Mouse (Mus musculus): ENCODE results near the gene Cluh. TPM values are rescaled to one million over a fixed set of nuclear protein-coding genes. Genes with fewer than 3 reads are reported as not detected.
A peak's percentile ranks its signal among the peaks of the same experiment; 100 is the strongest.

Cluh gene
- polyA plus RNA-seq, 1 experiment from 2014 or later, result 28.2 TPM

DNA sequence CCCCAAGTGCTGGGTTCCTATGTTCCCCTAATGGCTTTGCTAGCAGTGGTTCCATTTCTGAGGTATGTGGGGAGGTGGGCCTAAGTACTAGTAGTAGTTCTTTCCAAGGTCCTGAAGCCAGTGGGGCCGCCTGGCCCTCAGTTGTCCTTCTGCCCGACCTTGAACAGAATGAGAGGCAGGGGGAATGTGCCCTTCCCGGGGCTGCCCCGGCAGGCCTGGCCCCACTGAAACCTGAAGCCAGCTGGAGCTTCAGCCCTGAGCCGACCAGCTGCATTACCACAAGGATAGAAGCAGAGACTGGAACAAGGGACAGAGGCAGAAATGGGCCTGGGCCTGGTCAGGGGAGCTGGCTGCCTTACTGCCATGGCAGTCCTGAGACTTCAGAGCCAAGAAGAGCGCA, 4.1 kb downstream of the Cluh start:
- H3K27me3 ChIP-seq (ENCODE audit: control insufficient read depth, insufficient read depth, low read length), result no peaks in the 10 kb centered on the region
- no peak for ATAC-seq (ENCODE audit: low FRiP score, low TSS enrichment)
- H3K4me1 ChIP-seq (ENCODE audit: control insufficient read depth, insufficient read depth, low read length), result peaks cover 39% of the 10 kb centered on the region
- no peak overlapping the region for H3K4me3 ChIP-seq (ENCODE audit: low read length)
- H3K36me3 ChIP-seq (ENCODE audit: control insufficient read depth, insufficient read depth, low read length), result peaks cover 18% of the 10 kb centered on the region
- H3K9me3 ChIP-seq (ENCODE audit: control insufficient read depth, low read length), result peaks cover 5% of the 10 kb centered on the region; the same call in 1 of the 2 replicates
- H3K27ac ChIP-seq (ENCODE audit: low read depth, low read length), result peak overlapping the region; percentile 6; the same call in 1 of the 2 replicates
- 0 out of 2 replicates have a peak overlapping the region, but pooled peaks have one; percentile 29 for H3K9ac ChIP-seq (ENCODE audit: low read depth, low read length)
- 18% methylated on average over 6 of the region's 6 CpGs for WGBS
- no peak overlapping the region for H3K4me2 ChIP-seq (replicated peaks; ENCODE audit: low read depth, low read length)

DNA sequence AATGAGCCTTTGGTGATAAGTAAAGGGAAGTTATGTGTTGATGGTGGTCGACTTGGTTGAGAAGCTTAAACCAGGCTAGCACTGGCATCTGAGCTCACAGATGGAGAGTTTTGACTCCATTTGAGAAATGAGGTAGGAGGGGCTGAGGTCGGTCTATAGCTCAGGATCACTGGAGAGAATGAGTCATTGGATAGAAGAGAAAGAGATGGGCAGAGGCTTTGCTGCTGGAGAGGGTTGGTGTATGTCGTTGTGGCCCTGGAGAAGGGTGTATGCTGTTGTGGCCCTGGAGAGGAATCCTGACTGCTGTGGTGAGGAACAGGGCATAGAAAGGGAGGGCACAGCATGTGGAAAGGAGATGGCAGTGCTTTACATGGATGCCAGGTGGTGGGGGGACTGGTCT, 6.6 kb downstream of the Cluh start:
- ATAC-seq (ENCODE audit: low FRiP score, low TSS enrichment), result no peak

DNA sequence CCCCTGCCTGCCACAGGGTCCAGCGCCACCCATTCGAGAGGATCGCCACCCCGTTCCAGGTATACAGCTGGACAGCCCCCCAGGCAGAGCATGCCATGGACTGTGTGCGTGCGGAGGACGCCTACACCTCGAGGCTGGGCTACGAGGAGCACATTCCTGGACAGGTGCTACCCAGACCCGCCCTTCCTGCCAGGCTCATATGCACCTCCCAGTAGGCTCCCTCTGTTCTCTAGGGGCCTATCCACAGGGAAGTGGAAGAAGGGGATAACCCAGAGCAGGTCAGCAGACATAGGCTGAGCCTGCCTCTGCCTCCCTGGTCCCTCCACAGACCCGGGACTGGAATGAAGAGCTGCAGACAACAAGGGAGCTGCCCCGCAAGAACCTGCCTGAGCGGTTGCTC, 11.0 kb downstream of the Cluh start:
- ATAC-seq (ENCODE audit: low FRiP score, low TSS enrichment), result no peak
- H3K4me1 ChIP-seq (ENCODE audit: control insufficient read depth, insufficient read depth, low read length), result no peaks in the 10 kb centered on the region
- H3K27ac ChIP-seq (ENCODE audit: low read depth, low read length), result no peak overlapping the region
- H3K9ac ChIP-seq (ENCODE audit: low read depth, low read length), result no peak overlapping the region
- H3K36me3 ChIP-seq (ENCODE audit: control insufficient read depth, insufficient read depth, low read length), result peaks cover 87% of the 10 kb centered on the region
- H3K4me2 ChIP-seq (replicated peaks; ENCODE audit: low read depth, low read length), result no peak overlapping the region
- H3K27me3 ChIP-seq (ENCODE audit: control insufficient read depth, insufficient read depth, low read length), result no peaks in the 10 kb centered on the region
- WGBS, result 94% methylated on average over 13 of the region's 13 CpGs
- H3K9me3 ChIP-seq (ENCODE audit: control insufficient read depth, low read length), result peaks cover 5% of the 10 kb centered on the region; the same call in 1 of the 2 replicates
- no peak overlapping the region for H3K4me3 ChIP-seq (ENCODE audit: low read length)

More for the DNA sequence above, 6.6 kb downstream of the Cluh start:
- peaks cover 27% of the 10 kb centered on the region for H3K4me1 ChIP-seq (ENCODE audit: control insufficient read depth, insufficient read depth, low read length)
- H3K4me2 ChIP-seq (replicated peaks; ENCODE audit: low read depth, low read length), result no peak overlapping the region
- 85% methylated on average over 3 of the region's 3 CpGs for WGBS
- no peak overlapping the region for H3K9ac ChIP-seq (ENCODE audit: low read depth, low read length)
- no peaks in the 10 kb centered on the region for H3K27me3 ChIP-seq (ENCODE audit: control insufficient read depth, insufficient read depth, low read length)
- H3K9me3 ChIP-seq (ENCODE audit: control insufficient read depth, low read length), result peaks cover 5% of the 10 kb centered on the region; the same call in 1 of the 2 replicates
- H3K36me3 ChIP-seq (ENCODE audit: control insufficient read depth, insufficient read depth, low read length), result peaks cover 43% of the 10 kb centered on the region
- no peak overlapping the region for H3K4me3 ChIP-seq (ENCODE audit: low read length)
- no peak overlapping the region for H3K27ac ChIP-seq (ENCODE audit: low read depth, low read length)

DNA sequence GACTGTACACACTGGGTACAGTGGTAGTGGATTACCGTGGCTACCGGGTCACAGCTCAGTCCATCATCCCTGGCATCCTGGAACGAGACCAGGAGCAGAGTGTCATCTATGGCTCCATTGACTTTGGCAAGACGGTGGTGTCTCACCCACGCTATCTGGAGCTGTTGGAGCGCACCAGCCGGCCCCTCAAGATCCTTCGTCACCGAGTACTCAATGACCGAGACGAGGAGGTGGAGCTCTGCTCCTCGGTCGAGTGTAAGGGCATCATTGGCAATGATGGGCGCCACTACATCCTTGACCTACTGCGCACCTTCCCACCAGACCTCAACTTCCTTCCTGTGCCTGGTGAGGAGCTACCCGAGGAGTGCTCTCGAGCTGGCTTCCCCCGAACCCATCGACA, 12.3 kb downstream of the Cluh start:
- Histone ChIP-seq H3K4me2 (replicated peaks; ENCODE audit: low read depth, low read length) (no peak overlapping the region), H3K27me3 (ENCODE audit: control insufficient read depth, insufficient read depth, low read length) (no peaks in the 10 kb centered on the region), H3K4me1 (ENCODE audit: control insufficient read depth, insufficient read depth, low read length) (no peaks in the 10 kb centered on the region), H3K27ac (ENCODE audit: low read depth, low read length) (no peak overlapping the region), H3K9ac (ENCODE audit: low read depth, low read length) (no peak overlapping the region), H3K36me3 (ENCODE audit: control insufficient read depth, insufficient read depth, low read length) (peaks cover 98% of the 10 kb centered on the region), H3K9me3 (ENCODE audit: control insufficient read depth, low read length) (peaks cover 5% of the 10 kb centered on the region; the same call in 1 of the 2 replicates), H3K4me3 (ENCODE audit: low read length) (no peak overlapping the region)
- 93% methylated on average over 19 of the region's 19 CpGs for WGBS
- ATAC-seq (ENCODE audit: low FRiP score, low TSS enrichment), result no peak

DNA sequence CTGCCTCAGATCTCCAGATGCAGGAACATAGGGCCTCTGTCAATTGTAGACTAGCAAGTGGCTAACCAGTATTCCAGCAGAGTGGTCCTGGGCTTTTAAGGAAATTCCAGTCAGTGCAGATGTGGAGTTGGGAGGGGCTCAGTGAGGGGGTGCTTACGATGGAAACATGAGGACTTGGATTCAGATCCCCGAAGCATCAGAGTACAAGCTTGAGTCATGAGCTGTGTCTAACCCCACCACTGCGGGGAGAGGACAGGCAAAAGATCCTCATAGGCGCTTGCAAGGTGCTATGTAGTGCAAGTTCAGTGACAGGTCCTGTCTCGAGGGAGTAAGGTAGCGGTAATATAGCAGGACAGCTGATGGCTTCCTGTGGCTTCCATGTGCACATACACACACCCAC, 12.9 kb downstream of the Cluh start:
- 90% methylated on average over 6 of the region's 6 CpGs for WGBS
- Histone ChIP-seq H3K4me2 (replicated peaks; ENCODE audit: low read depth, low read length) (no peak overlapping the region), H3K27ac (ENCODE audit: low read depth, low read length) (no peak overlapping the region), H3K9ac (ENCODE audit: low read depth, low read length) (no peak overlapping the region), H3K27me3 (ENCODE audit: control insufficient read depth, insufficient read depth, low read length) (no peaks in the 10 kb centered on the region), H3K4me3 (ENCODE audit: low read length) (no peak overlapping the region), H3K9me3 (ENCODE audit: control insufficient read depth, low read length) (peaks cover 5% of the 10 kb centered on the region; the same call in 1 of the 2 replicates), H3K36me3 (ENCODE audit: control insufficient read depth, insufficient read depth, low read length) (peaks cover 99% of the 10 kb centered on the region), H3K4me1 (ENCODE audit: control insufficient read depth, insufficient read depth, low read length) (no peaks in the 10 kb centered on the region)
- no peak for ATAC-seq (ENCODE audit: low FRiP score, low TSS enrichment)

DNA sequence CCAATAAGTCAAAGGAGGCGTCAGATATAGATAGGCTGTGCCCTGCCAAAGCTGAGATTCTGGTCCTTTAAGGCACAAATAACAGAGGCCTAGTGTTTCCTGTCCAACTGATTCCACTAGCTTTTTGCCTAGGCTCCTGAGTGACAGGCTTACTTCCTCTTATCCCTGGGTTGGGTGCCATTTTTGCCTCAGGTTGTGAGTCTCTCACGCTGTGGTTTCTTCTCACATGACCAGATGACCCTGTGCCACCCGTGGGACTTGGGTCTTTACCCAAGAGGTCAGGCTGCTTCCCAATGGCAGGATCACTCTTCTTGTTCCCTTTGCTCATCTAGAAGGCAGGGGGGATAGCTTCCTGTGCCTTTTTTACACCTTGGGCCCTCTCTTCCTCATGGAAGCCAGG, 15.0 kb downstream of the Cluh start:
- no peaks in the 10 kb centered on the region for H3K9me3 ChIP-seq (ENCODE audit: control insufficient read depth, low read length)
- no peak for ATAC-seq (ENCODE audit: low FRiP score, low TSS enrichment)
- H3K9ac ChIP-seq (ENCODE audit: low read depth, low read length), result no peak overlapping the region
- H3K27me3 ChIP-seq (ENCODE audit: control insufficient read depth, insufficient read depth, low read length), result no peaks in the 10 kb centered on the region
- WGBS, result 92% methylated on average over 3 of the region's 3 CpGs
- H3K4me1 ChIP-seq (ENCODE audit: control insufficient read depth, insufficient read depth, low read length), result no peaks in the 10 kb centered on the region
- H3K27ac ChIP-seq (ENCODE audit: low read depth, low read length), result no peak overlapping the region
- H3K36me3 ChIP-seq (ENCODE audit: control insufficient read depth, insufficient read depth, low read length), result peaks cover 98% of the 10 kb centered on the region
- no peak overlapping the region for H3K4me3 ChIP-seq (ENCODE audit: low read length)
- no peak overlapping the region for H3K4me2 ChIP-seq (replicated peaks; ENCODE audit: low read depth, low read length)

DNA sequence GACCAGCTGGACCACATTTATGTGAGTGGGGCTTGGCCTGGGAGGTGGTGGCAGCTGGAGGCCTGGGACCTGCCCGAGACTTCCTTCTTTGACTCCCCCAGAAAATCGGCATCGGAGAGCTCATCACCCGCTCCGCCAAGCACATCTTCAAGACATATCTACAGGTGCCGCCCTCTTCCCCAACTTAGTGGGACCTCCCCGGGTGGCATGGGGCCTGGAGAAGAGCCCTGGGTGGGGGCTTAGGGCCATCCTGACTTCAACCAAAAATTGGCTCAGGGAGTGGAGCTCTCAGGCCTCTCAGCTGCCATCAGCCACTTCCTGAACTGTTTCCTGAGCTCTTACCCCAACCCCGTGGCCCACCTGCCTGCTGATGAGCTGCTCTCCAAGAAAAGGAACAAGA, 15.6 kb downstream of the Cluh start:
- 86% methylated on average over 8 of the region's 8 CpGs for whole genome bisulfite sequencing
- no peak overlapping the region for H3K9ac ChIP-seq (ENCODE audit: low read depth, low read length)
- no peak overlapping the region for H3K27ac ChIP-seq (ENCODE audit: low read depth, low read length)
- ATAC-seq (ENCODE audit: low FRiP score, low TSS enrichment), result no peak
- H3K4me3 ChIP-seq (ENCODE audit: low read length), result no peak overlapping the region
- no peaks in the 10 kb centered on the region for H3K9me3 ChIP-seq (ENCODE audit: control insufficient read depth, low read length)
- H3K4me1 ChIP-seq (ENCODE audit: control insufficient read depth, insufficient read depth, low read length), result no peaks in the 10 kb centered on the region
- peaks cover 98% of the 10 kb centered on the region for H3K36me3 ChIP-seq (ENCODE audit: control insufficient read depth, insufficient read depth, low read length)
- no peak overlapping the region for H3K4me2 ChIP-seq (replicated peaks; ENCODE audit: low read depth, low read length)
- no peaks in the 10 kb centered on the region for H3K27me3 ChIP-seq (ENCODE audit: control insufficient read depth, insufficient read depth, low read length)

DNA sequence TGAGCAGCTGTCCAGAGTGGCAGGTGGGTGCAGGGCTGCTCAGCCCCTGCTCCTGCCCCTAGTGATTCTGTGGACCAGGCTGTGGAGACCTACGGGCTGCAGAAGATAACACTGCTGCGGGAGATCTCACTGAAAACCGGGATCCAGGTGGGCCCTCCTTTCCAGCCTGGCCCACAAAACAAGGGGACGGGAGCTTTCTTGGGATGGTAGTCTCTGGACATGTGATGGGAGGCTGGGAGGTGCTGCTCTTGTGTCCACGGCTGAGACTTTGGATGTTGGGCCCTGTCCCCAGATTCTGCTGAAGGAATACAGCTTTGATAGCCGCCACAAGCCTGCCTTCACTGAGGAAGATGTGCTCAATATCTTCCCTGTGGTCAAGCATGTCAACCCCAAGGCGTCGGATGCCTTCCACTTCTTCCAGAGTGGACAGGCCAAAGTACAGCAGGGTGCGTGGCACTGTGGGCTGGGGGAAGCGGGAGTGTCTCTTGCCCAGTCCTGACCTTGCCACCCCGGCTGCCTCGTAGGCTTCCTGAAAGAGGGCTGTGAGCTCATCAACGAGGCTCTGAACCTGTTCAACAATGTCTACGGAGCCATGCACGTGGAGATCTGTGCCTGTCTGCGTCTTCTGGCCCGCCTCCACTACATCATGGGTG, 16.5 kb downstream of the Cluh start:
- Histone ChIP-seq H3K27ac (ENCODE audit: low read depth, low read length) (no peak overlapping the region), H3K4me3 (ENCODE audit: low read length) (no peak overlapping the region), H3K9ac (ENCODE audit: low read depth, low read length) (no peak overlapping the region), H3K4me1 (ENCODE audit: control insufficient read depth, insufficient read depth, low read length) (no peaks in the 10 kb centered on the region), H3K4me2 (replicated peaks; ENCODE audit: low read depth, low read length) (no peak overlapping the region), H3K9me3 (ENCODE audit: control insufficient read depth, low read length) (no peaks in the 10 kb centered on the region), H3K36me3 (ENCODE audit: control insufficient read depth, insufficient read depth, low read length) (peaks cover 91% of the 10 kb centered on the region), H3K27me3 (ENCODE audit: control insufficient read depth, insufficient read depth, low read length) (no peaks in the 10 kb centered on the region)
- 94% methylated on average over 17 of the region's 17 CpGs for WGBS
- ATAC-seq (ENCODE audit: low FRiP score, low TSS enrichment), result no peak

DNA sequence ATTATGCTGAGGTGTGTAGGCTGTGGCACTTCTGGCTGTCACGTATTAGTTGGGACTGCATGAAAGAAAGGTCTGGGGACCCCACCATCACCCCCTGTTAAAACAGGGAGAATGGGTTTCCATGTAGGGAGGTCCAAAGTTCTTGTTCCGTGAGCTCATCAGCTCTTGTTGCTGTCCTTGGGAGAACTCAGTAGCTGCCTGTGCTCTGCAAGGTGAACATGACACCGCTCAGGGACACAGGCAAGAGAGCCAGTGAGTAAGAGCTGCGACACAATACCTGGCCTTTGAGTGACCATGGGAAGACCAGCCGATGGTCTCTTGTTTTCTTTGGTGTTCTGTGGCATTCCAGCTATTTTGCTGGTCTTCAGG, 17.0 kb downstream of the Cluh start:
- Histone ChIP-seq H3K36me3 (ENCODE audit: control insufficient read depth, insufficient read depth, low read length) (peaks cover 86% of the 10 kb centered on the region), H3K4me3 (ENCODE audit: low read length) (no peak overlapping the region), H3K4me1 (ENCODE audit: control insufficient read depth, insufficient read depth, low read length) (no peaks in the 10 kb centered on the region), H3K4me2 (replicated peaks; ENCODE audit: low read depth, low read length) (no peak overlapping the region), H3K27ac (ENCODE audit: low read depth, low read length) (no peak overlapping the region), H3K9ac (ENCODE audit: low read depth, low read length) (no peak overlapping the region), H3K9me3 (ENCODE audit: control insufficient read depth, low read length) (no peaks in the 10 kb centered on the region), H3K27me3 (ENCODE audit: control insufficient read depth, insufficient read depth, low read length) (no peaks in the 10 kb centered on the region)
- 95% methylated on average over 5 of the region's 5 CpGs for WGBS
- ATAC-seq (ENCODE audit: low FRiP score, low TSS enrichment), result no peak

All from kidney, embryonic 14.5 days (tissue).